Mouse (Mus musculus) olfactory bulb, adult 2 months (tissue): ENCODE measurements around the gene Crim1.

Experiments
- CTCF ChIP-seq: fragments of 200-500 bp; IDR thresholded peaks from 2 replicates; pipeline ENCODE4 v1.5.1; 2012; ENCODE audit warnings: low read depth, mild to moderate bottlenecking, low read length, moderate library complexity; ENCODE audit not compliant: insufficient read depth
- POLR2A ChIP-seq: fragments of 200-500 bp; IDR thresholded peaks from 2 replicates; pipeline ENCODE4 v1.6.1; 2012; ENCODE audit warnings: mild to moderate bottlenecking, low read depth, low read length, moderate library complexity; ENCODE audit not compliant: insufficient read depth

GRCm38 (mm10) chr17:78255711-78256110 is 55.7 kb downstream of the Crim1 start:
- no peak for TF ChIP-seq CTCF
- no peak for TF ChIP-seq POLR2A
